Mouse (Mus musculus) hindbrain, embryonic 11.5 days (tissue): ENCODE data around the gene Mdm1. TPM values are rescaled to one million over a fixed set of nuclear protein-coding genes. Genes with fewer than 3 reads are reported as not detected.
"Not testable (repeated sequence)": the region's sequence is repeated elsewhere in the genome, so short reads cannot be mapped to it uniquely, and the experiment has no call there.

ENCODE experiments used
- ATAC-seq: fragments of 200-750 bp; cut with Nextera tagmentation; 2 replicates; pipeline ENCODE4 v1.8.0; 2017; ENCODE audit warnings: mild to moderate bottlenecking, moderate TSS enrichment, moderate library complexity; ENCODE audit not compliant: low FRiP score
- DNase-seq: peaks from one replicate; pipeline ENCODE4 v3.0.0-alpha.2; 2015; ENCODE audit warnings: low spot score
- H3K27ac ChIP-seq: fragments of 300-500 bp; sonication (generic); 2 replicates; pipeline ENCODE4 v1.5.1; 2014; ENCODE audit warnings: mild to moderate bottlenecking, low read depth, low read length
- H3K27me3 ChIP-seq: fragments of 300-500 bp; sonication (generic); 2 replicates; pipeline ENCODE4 v1.6.1; 2014; ENCODE audit warnings: mild to moderate bottlenecking, low read length, moderate library complexity, mixed read lengths; ENCODE audit not compliant: control insufficient read depth, insufficient read depth
- H3K36me3 ChIP-seq: fragments of 300-500 bp; sonication (generic); 2 replicates; pipeline ENCODE4 v1.6.1; 2014; ENCODE audit warnings: mild to moderate bottlenecking, low read length, moderate library complexity, mixed read lengths; ENCODE audit not compliant: control insufficient read depth, insufficient read depth
- H3K4me1 ChIP-seq: fragments of 300-500 bp; sonication (generic); replicated peaks from 2 replicates; pipeline ENCODE4 v1.6.1; 2014; ENCODE audit warnings: low read length, mixed read lengths; ENCODE audit not compliant: control insufficient read depth, insufficient read depth
- H3K4me2 ChIP-seq: fragments of 300-500 bp; sonication (generic); replicated peaks from 2 replicates; pipeline ENCODE4 v1.6.1; 2014; ENCODE audit warnings: mild to moderate bottlenecking, low read depth, low read length
- H3K4me3 ChIP-seq: fragments of 300-500 bp; sonication (generic); 2 replicates; pipeline ENCODE4 v1.5.1; 2014; ENCODE audit warnings: low read depth, low read length
- H3K9ac ChIP-seq: fragments of 300-500 bp; sonication (generic); 2 replicates; pipeline ENCODE4 v1.6.1; 2014; ENCODE audit warnings: low read depth, low read length
- H3K9me3 ChIP-seq: fragments of 300-500 bp; sonication (generic); 2 replicates; pipeline ENCODE4 v1.6.1; 2016; ENCODE audit warnings: low read length; ENCODE audit not compliant: control insufficient read depth
- WGBS: fragments of 180-500 bp; shearing (Covaris S2); extraction: QIAGEN DNeasy Blood & Tissue Kit; methylation state at CpG from one replicate; pipeline ENCODE4 v1.1.7; 2014; 5-methylcytosine and 5-hydroxymethylcytosine counted together
- polyA plus RNA-seq: library from polyadenylated mRNA; unstranded; fragments of >200 nt; fragmentation: Nextera tagmentation; extraction: Ambion mirVana; gene quantifications from 2 replicates; pipeline ENCODE4 v1.2.1, GENCODE M21; 2014

Gene Mdm1
- polyA plus RNA-seq, 1 experiment from 2014 or later = 57.3 TPM

GRCm38 (mm10) chr10:118215719-118216393 is 74.2 kb downstream of the Mdm1 start:
- not testable (repeated sequence) for H3K4me2 ChIP-seq, H3K4me1 ChIP-seq, H3K9me3 ChIP-seq, ATAC-seq, H3K4me3 ChIP-seq, H3K36me3 ChIP-seq, H3K27me3 ChIP-seq, H3K27ac ChIP-seq, H3K9ac ChIP-seq, DNase-seq
- 83% methylated on average over 2 of the region's 4 CpGs for WGBS

Other genes starting within 250 kb of the Mdm1 start
- gene Il22, start 63.1 kb downstream of the Mdm1 start, polyA plus RNA-seq = not detected in 2 replicates
- 0.15 and 0.26 TPM in 2 replicates for gene Gm32717, start 99.0 kb downstream of the Mdm1 start, polyA plus RNA-seq
- 0.15 and 0.26 TPM in 2 replicates for gene Gm32802, start 116.9 kb downstream of the Mdm1 start, polyA plus RNA-seq
- not detected in 2 replicates for gene Iltifb, start 153.2 kb downstream of the Mdm1 start, polyA plus RNA-seq
- gene Gm9040, start 185.2 kb downstream of the Mdm1 start, polyA plus RNA-seq = not detected in 2 replicates
- gene Gm9044, start 190.6 kb downstream of the Mdm1 start, polyA plus RNA-seq = not detected in 2 replicates
- 0.07 TPM in 1 of 2 replicates, not detected in the other for gene Gm9045, start 196.0 kb downstream of the Mdm1 start, polyA plus RNA-seq
- gene Gm9046, start 201.4 kb downstream of the Mdm1 start, polyA plus RNA-seq = not detected in 2 replicates
- not detected in 2 replicates for gene Gm9048, start 206.9 kb downstream of the Mdm1 start, polyA plus RNA-seq
- 0.07 TPM in 1 of 2 replicates, not detected in the other for gene Gm9049, start 212.3 kb downstream of the Mdm1 start, polyA plus RNA-seq